Mouse (Mus musculus): ENCODE data around the gene Rab12.
A peak's percentile ranks its signal among the peaks of the same experiment; 100 is the strongest.
"Not testable (repeated sequence)": the region's sequence is repeated elsewhere in the genome, so short reads cannot be mapped to it uniquely, and the experiment has no call there.

Gene Rab12

DNA sequence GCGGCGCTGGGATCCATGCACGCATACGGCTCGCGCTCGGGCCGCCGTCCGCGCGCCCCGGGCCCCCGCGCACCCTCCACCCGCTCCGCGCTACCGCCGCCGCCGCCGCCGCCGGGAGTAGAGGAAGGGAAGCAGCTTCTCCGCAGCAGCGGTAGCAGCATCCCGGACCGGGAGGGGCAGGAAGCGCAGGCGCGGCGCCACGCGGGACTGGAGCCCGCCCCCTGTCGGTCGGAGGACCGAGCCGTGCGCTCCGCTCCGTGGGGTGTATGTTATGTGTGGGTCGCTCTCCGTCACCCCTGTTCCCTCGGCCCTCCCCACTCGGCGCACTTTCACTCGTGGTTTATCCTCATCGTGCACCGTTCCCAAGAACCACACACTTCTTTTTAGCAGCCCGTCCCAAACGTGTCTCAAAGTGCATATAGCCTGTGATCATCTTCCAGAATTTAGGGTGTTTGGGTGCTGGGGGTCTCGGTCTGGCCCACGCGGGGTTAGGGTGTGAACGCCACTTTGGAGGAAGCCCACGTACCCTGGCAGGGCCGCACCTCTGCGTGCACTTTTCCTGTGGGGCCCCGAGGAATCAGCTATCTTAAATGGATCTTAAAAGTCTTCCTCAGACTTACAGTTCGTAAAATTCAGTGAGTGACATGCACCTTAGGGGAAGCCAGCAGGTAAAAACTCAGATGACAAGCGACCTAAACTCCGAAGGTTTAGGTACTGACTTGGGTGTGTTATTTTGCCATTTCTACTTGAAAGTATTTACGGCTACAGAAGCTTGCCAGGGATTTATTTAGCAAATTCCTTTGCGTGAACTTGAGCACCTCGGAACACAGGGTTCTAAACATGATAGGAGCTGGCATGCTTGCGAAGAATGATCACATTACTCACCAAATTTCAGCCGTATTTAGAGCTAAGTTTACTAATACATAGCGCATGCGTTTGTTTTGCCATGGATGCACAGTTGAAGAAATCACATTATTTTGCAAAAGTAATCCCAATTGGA is at the start of gene Rab12:
TSS of gene Rab12 (minus strand) at position 176 of the 1,000 bp plus-strand sequence.
- DNase-seq (ENCODE audit: low spot score) = peak; percentile 83

DNA sequence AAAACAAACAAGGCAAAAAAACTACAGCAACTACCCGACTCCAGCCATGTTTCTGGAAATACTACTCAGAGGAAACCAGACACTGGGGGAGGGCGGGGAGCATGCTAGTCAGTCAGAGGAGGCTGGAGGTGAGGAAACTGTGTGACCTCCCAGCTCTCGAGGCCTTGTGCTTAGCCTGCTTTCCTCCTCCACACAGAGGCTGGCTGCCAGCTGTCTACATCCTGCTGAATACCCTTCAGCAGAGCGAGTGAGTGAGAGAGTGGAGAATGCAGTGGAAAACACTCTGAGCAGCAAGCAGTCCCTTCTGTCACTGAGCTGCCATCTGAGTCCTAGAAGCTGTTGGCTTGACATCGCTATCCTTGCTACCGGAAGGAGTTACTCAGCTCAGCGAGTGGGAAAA is 44.7 kb upstream of the Rab12 start:
- peak; percentile 23 for DNase-seq (ENCODE audit: low spot score)

DNA sequence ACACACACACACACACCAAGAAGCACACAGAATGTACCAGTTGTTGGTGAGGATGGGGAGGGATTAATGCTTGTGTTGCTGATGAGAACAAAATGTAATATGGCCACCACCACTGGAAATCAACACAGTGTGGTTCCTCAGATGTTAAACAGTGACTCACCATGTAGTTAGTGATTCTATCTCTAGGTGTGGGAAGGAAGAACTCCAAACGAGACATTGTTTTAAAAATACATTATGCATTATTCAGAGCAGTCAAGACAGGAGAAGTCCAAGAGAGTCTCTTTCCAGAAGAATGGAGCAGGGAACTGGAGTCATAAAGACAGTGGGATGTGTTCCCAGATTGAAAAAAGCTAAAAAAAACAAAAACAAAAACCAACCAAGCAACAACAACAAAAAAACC is 44.0 kb upstream of the Rab12 start:
- no peak for DNase-seq (ENCODE audit: low spot score)

DNA sequence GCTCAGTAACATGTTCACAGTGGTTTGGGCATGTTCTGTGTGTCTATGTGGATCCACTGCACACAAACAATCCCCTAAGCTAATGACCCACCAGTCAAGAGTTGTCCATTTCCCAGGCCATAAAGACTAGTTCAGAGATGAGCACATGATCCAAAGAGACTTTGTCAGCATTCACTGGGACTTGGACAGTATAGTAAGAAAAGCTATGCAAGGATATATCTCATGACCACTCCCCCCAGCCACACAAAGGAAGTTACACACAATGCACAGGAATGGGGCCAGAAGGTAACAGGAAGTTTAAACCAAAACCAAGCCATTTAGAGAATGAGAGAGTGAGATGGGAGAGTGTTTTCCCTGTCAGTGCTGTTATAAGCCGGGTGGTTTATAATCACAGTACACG is 41.9 kb upstream of the Rab12 start:
- no peak for DNase-seq (ENCODE audit: low spot score)

DNA sequence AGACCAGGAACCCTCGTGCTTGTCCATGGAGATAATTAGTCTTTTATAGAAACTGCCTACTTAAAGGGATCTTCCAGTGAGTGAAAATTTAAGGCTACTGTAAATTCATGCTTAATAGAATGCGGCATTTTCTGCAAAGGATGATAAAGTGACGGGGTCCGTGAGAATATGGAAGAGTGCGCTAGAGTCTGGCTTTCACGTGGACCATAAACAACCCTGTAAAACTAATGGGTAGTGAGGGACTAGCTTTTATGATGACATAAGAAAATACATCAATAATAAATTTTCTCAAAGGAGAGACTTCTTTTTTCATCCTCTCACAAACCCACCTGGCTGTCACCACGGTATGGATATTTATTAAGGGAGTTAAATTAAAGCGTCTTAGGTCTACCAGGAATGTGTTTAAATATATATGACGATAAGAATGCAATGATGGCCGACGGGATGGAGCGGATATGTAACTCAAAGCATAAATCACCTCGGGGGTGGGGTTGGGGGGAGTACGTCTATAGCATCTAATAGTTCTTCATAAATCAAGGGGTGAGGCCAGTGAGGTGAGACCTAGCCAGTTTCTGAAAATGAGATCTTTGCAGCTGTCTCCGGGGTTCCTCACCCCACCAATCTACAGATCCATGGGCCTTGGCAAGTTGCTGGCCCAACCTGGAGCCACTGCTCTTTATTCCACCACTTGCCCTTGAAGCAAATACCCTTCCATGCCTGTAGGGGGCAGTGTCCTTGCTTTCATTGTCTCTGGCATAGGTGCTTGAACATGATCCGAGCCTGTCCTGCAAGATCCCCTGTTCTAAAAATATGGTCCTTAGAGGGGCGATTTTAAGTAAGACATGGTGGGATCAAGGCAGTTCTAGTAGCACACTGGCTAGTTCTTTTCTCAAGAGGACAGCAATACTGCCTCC is 39.1 kb upstream of the Rab12 start:
- DNase-seq (ENCODE audit: low spot score) = no peak

DNA sequence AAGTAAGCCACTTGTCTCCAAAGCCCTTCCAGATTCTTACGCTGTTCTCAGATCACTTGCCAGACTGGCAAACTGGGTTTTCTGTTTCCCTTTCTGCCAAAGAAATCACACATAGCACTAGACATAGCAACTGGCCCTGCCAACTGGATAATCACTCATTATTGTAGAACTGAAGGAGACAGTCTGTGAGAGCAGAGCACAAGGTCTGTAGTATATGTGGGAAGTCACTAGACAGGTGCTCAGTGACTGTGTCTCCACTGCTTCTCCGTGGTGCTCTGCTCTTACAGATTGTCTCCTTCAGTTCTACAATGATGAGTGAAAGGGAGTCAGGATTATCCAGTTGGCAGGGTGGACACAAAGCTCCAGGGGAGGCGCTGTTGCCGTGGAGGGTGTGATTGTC is 33.2 kb upstream of the Rab12 start:
- no peak for DNase-seq (ENCODE audit: low spot score)

DNA sequence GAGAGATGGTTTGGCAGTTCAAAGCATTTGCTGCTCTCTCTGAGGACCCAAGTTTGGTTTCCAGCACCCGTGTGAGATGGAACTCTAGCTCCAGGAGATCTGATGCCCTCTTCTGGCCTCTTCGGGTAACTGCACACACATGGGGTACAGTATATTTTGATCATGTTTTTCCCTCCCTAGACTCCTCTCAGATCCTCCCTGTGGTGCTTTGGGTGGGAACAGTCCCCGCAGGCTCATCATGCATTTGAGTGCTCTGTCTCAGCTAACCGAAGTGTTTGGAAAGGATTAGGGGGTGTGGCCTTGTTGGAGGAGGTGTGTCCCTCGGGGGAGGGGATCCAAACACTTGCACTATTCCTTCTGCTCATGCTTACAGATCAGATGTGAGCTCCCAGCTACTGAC is 31.0 kb upstream of the Rab12 start:
- no peak for DNase-seq (ENCODE audit: low spot score)

DNA sequence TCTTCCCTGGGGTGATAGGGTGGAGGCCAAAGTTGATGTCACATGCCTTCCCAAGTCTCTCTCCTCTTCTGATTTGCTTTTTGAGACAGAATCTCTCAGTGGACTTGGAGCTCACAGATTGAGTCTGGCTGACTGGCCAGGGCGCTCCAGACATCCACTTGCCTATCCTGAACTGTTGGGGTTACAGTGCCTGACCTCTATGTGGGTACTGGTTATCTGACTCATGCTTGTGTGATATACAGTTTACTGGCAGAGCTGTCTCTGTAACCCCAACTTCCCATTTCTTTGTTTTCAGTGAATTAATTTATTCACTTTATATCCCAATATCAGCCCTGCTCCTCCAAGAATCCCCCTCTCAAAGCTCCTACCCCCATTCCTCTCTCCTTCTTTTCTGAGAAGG is 12.8 kb upstream of the Rab12 start:
- no peak for DNase-seq (ENCODE audit: low spot score)

DNA sequence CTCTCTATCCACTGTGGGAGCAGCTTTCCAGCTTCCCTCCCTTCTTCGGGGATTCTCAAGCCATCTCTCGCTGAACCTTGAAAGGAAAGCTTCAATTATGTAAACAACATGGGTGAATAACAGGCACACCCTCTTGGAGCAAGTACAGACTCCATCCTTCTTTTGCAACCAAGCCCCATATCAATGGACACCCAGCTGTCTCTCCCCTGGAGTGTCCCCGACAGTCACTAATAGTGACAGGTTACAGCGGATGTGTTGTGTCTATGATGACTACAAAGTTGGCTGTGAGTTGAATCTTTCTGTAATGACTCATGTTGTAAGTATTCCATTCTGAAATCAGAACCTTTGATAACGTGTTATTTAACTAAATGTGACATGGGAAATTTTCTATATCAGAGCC is 3.9 kb upstream of the Rab12 start:
- no peak for DNase-seq (ENCODE audit: low spot score)

DNA sequence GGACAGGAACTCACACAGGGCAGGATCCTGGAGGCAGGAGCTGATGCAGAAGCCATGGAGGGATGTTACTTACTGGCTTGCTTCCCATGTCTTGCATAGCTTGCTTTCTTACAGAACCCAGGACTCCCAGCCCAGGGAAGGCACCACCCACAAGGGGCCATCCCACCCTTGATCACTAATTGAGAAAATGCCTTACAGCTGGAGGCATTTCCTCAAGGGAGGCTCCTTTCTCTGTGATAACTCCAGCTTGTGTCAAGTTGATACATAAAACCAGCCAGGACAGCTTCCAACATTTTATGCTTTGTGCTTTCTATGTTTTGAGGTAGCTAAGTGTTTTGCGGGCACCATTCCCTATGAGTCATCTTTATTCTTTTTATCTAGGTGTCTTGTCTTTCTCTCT is 3.1 kb upstream of the Rab12 start:
- not testable (repeated sequence) for DNase-seq (ENCODE audit: low spot score)

DNA sequence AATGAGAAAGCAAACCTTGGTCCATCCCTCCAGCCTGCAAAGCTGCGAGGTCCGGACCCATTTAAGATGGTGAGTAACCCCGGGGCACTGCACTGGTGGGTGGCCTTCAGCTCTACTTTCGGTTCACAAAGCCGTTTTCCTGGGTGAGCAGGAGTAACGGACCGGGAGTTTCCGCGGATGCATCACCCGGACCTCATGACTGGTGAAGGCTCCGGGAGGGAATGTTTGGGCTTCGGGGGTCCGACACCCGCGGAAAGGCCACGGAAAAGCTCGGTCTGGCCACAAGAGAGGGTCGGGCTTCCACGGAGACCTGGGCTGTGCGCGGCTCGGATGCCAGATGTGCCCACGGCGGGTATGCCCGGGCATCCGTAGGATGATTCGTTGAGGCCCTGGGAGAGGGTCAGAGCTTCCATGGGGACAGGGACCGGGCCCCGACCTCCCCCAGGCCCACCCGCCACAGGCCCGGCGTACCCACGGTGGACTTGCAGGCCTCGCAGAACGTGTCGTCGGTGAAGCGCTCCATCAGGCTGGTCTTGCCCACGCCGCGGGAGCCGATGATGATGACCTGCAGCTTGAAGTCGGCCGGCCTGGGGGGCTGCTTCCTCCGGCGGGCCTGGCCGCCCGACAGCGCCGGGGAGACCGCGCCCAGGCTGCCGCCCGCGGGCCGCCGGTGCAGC is 514 bp downstream of the Rab12 start:
- DNase-seq (ENCODE audit: low spot score) = no peak

DNA sequence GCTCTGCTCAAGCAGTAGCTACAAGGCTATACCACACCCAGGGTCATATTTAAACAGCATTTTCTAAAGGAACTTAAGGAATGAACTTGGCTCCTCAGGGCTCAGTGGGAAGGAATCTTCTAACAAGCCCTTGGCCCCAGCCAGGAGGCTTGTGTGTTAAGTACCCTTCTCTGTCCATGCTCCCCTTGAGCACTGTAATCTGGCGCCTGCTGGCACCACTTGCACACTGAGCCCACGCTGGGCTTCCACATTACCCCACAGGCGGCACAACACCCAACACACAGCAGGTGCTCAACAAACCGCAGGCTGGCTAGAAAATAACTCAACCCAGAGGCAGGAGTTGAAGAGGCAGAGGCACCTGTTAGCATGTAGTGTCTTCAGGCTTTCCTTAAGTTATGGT is 2.6 kb downstream of the Rab12 start:
- no peak for DNase-seq (ENCODE audit: low spot score)

DNA sequence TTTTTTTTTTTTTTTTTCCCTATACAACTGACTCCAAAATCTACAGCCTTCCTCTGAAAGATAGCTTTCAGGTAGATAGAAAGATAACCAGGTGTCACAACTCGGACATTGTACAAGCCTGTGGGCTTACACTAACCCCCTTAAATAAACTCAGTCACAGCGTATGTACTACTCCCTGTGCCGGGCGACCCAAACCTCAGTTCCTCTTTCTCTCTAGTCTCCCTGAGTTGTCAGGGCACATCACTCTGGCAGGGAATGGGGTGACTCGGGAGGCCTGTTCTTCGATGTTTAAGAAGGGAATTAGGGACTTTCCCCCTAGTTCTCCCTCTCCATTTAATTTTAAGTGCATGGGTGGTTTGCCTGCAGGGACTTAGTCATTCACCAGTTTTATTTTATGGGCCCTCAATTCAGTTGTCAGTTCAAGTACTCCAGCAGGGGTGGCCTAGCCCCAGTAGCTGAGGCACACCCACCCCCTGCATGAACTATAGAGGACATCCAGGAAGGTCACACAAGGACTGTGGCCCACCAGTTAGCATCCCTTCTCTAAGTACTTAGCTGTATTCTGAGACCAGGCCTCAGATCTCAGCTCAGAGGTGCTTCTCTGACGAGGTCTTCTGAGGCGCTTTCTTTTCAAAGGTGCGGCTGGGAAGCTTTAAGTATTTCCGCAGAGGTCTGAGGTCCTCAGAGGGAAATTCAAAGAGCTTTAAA is 5.1 kb downstream of the Rab12 start:
- no peak for DNase-seq (ENCODE audit: low spot score)

DNA sequence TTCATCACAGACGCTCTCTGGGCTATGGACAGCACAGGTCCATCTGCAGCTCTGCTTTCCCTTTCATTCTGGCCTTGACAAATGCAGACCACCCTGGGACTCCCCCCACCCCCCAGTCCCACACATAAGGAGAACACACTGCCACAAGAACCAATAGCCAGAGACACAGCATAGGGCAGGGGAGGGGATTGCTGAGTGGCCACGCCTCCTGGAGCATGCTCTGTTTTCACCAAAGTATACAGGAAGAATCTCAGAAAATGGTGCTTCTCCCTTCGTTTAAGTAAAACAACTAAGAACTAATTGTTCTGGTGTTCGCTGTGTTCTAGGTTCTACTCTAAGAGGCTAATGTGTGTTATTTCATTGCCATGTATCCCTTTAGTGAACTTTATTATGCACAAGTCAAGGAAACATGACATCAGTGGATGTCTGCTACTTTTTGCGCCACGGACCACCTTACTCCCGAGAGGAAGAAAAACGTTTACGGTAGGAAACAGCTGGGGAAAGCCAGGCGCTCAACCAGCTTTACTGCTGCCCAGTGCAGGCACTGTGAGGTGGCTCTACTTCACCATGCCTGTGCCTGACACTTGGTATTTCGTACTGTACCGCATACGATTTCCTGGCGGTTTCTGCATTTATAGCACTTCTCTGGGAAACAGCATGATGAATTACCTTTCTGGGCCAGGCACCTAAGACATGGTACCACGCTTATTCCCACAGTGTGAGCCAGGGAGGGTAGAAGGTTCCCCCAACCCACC is 7.2 kb downstream of the Rab12 start:
- DNase-seq (ENCODE audit: low spot score) = no peak

DNA sequence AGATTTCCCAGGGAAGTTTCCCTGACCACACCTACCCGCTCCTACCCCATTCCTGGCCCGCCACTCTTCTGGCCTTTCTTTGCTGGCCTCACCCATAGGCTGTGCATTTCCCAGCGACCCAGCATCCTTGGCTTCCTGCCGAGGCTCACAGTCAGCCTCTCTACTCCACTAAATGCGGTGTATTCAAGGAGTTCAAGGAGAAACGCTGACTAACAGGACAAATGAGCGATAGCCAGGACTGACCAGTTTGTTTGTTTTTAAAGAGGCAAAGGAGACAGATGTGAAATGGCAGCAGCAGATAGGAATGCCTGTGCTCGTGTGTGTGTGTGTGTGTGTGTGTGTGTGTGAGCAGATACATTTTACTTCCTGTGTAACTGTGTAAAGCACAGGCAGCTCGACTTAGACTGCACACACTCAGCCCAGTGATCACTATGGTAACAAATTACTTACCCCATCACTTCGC is 9.3 kb downstream of the Rab12 start:
- peak; percentile 8 for DNase-seq (ENCODE audit: low spot score)

DNA sequence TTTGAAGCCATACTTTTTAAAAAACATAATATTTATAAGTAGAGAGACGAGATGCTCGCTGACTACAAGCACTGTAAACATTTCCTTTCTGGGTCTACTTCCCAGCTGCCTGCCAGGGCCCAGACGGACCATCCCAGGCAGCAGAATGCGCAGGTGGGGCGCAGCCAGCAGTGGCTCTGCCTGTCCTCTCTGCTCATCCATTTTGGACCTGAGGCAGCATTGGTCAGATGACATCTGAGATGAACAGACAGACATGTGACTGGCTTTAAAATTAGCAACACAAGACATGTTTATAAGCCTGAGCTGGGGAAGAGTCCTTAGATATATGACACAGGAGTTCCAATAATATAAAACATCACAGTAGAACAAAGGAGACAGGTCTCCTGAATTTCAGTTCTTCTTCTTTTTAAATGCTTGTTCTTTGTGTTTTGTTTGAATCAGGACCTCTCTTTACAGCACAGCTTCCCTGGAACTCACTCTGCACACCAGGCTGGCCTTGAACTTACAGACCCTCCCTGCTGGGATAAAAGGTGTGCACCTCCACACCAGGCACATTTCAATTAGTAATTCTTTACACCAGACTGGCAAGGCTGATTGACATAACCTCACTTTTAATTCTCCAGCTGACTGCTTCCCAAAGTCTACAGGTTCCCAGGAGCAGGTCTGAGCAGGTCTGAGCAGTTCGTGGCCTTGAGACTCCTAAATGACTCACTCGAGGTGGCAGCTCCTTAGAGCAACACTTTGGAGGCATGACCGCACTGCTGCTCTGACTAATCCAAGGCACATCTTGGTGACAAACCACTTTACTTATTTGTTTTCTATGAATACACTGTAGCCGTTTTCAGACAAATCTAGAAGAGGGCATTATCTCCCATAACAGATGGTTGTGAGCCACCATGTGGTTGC is 12.2 kb downstream of the Rab12 start:
- DNase-seq (ENCODE audit: low spot score) = no peak

DNA sequence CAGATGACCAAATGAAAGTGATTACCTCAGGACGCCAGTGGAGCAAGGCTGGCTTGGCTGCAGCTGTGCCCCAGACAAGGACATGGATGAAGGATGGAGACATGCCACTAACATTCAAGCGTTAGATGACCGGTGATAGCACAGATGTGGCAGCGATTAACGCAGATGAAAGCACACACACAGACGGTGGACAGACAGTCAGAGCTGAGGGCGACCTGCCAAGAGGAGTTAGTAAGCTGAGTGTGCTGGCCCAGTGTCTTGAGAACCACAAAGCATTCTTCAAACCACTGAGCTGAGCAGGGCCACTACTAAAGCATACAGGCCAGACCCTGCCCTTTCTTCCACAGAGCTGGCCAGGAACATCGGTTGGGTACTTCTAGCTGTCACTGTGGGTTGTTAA is 14.6 kb downstream of the Rab12 start:
- DNase-seq (ENCODE audit: low spot score) = no peak

DNA sequence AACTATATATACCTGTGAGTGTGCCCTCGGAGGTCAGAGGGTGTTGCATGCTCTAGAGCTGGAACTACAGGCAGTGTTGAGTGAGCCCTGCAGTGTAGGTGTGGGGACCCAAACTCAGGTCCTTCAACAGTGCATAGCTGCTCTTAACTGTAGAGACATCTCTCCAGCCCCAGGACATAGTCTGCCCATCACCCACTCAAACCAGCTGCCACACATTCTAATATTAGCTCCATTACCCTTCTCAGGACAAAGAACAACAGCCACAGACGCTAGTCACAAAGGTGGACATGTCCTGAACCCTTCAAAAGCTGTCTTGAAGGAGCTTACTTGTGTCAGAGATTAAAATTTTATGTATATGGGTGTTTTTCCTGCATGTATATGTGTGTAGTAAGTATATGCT is 15.3 kb downstream of the Rab12 start:
- no peak for DNase-seq (ENCODE audit: low spot score)

DNA sequence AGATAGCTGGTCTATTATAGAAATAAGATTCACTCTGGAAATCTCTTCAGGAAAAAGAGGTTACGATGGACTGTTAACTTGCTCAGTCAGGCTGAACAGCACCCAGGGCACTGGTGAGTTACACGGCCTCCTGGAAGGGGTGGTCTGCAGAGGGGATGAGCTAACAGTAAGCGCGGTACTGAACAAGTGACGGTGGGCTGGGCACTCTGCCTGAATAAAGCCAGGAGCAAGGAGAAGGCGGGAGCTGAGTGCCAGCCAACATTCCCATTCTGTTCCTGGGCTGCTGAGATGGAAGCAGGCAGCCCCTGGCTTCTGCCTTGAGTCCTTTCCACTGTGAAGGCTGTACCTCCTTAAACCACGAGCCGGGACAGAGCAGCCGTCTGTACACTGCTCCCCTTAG is 16.1 kb downstream of the Rab12 start:
- DNase-seq (ENCODE audit: low spot score) = no peak

DNA sequence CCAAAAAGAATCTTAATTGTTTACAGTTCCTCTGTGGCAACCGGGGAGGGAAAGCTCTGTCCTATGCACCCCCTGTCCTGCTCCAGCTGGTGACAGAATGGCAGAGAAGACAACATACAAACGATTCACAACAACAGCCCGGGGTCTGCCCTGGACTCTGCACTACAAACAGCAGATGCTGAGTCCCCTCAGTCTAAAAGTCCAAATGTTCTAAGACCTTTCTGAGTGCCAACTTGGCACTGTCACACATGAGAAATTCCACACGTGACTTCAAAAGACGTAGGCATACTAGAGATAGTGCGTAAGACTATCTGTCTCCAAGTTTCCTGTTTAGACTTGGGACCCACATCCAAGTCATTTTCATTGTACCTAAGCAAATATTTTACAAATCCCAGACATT is 16.7 kb downstream of the Rab12 start:
- DNase-seq (ENCODE audit: low spot score) = no peak
